Mouse (Mus musculus): ENCODE measurements around the gene Lifr. TPM values are rescaled to one million over a fixed set of nuclear protein-coding genes. Genes with fewer than 3 reads are reported as not detected.

The Lifr gene
- total RNA-seq, 2 experiments from 2014 or later, result 44.0 to 45.5 TPM

Other genes starting within 250 kb of the Lifr start
- 1 to 10 TPM; 5.6 to 6.0 TPM for gene Osmr, start 215.6 kb upstream of the Lifr start, total RNA-seq (2021)